Mouse (Mus musculus): ENCODE measurements around the gene Adgra3.

The Adgra3 gene

DNA sequence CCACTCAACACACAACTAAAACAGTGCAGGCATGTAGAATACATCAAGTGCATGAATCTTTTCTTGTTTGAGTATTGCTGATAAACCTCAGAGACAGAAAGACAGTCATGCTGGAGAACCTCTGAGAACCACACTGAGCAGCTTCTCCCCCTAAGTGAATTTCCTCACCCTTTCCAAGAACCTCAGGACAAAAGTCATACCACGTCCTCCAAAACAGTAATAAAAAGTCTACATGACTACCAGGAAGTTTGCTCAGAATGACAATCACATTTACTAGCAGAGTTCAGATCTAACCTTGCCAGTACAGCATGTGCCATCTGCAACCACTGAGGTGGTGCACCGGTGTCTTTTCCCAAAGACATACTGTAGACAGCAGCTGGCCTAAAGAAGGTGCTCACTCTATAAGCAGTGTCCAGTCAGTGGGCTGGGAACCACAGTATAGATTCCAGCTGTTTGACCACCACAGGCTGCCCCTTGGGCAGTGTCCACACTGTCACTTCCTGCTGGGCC lies 27.0 kb downstream of the Adgra3 start:
- DNase-seq (ENCODE audit: low spot score): no peak

- no peak for DNase-seq (ENCODE audit: low spot score)
Measured at GRCm38 (mm10) chr5:50031288-50031687, 27.5 kb downstream of the Adgra3 start.

- no peak for DNase-seq (ENCODE audit: low spot score)
Measured at GRCm38 (mm10) chr5:50029662-50030061, 29.1 kb downstream of the Adgra3 start.

GRCm38 (mm10) chr5:50027561-50027960 lies 31.2 kb downstream of the Adgra3 start:
- DNase-seq (ENCODE audit: low spot score): no peak

- DNase-seq (ENCODE audit: low spot score): no peak
Measured at GRCm38 (mm10) chr5:50027001-50027400, 31.8 kb downstream of the Adgra3 start.

DNA sequence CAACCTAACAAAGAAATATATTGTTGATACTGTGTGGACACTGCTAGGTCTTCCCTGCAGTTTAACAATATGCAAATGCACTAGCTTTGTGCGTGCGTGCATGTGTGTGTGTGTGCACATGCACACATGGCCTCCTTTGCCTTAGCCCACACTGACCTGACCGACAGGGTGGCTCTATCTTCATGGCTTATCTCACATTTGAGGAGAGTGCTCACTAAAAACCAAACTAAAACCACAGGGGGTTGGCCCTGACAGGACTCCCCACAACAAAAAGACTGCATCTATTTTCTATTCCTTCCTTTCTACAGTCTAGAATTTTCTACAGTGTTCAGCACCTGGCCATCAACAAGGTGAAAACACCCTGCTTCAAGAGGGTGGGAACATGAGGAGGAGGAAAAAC lies 32.7 kb downstream of the Adgra3 start:
- DNase-seq (ENCODE audit: low spot score): no peak

DNA sequence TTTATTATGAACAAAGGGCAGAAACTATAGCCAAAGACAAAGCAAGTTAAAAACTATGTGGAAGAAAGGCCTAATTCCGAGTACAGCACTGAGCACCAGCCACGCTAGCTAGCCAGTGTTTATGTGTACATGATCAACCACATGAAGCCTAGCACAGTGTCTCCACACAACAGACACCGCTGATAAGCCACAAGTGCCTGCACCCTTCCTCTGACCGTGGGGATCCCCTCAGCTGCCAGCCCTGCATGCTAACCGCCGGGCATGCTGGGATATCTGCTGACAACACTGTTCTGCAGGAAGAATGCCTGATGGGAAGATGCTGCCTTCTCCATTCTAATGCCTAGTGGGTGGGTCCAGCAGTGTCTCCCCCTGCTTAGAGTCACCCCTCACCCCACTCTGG lies 34.7 kb downstream of the Adgra3 start:
- no peak for DNase-seq (ENCODE audit: low spot score)

GRCm38 (mm10) chr5:50015987-50016587 lies 42.7 kb downstream of the Adgra3 start:
- DNase-seq (ENCODE audit: low spot score): no peak

GRCm38 (mm10) chr5:50015147-50015697 lies 43.6 kb downstream of the Adgra3 start:
- DNase-seq (ENCODE audit: low spot score): no peak

DNA sequence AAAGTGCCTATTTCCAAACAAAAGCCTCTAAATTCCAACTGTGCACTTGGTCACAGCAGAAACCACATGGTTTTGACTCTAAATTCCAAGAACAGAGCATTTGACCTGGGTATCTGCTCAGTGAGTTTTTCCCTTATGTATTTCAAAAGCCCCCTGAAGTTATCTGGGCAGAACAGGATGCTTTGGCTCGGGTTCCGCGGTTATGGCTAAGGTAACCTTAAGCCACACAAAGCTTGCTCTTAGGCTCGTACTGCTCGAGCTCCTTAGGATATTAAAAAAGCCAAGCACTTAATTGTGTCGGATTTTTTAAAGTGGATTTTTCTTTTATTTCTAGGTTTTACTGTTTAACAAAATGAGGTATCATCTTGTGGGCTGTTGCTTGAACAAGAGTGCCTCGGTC lies 44.1 kb downstream of the Adgra3 start:
- DNase-seq (ENCODE audit: low spot score): no peak

- no peak for DNase-seq (ENCODE audit: low spot score)
Measured at GRCm38 (mm10) chr5:50013965-50014364, 44.8 kb downstream of the Adgra3 start.

- DNase-seq (ENCODE audit: low spot score): no peak
Measured at GRCm38 (mm10) chr5:50008841-50009240, 50.0 kb downstream of the Adgra3 start.

DNA sequence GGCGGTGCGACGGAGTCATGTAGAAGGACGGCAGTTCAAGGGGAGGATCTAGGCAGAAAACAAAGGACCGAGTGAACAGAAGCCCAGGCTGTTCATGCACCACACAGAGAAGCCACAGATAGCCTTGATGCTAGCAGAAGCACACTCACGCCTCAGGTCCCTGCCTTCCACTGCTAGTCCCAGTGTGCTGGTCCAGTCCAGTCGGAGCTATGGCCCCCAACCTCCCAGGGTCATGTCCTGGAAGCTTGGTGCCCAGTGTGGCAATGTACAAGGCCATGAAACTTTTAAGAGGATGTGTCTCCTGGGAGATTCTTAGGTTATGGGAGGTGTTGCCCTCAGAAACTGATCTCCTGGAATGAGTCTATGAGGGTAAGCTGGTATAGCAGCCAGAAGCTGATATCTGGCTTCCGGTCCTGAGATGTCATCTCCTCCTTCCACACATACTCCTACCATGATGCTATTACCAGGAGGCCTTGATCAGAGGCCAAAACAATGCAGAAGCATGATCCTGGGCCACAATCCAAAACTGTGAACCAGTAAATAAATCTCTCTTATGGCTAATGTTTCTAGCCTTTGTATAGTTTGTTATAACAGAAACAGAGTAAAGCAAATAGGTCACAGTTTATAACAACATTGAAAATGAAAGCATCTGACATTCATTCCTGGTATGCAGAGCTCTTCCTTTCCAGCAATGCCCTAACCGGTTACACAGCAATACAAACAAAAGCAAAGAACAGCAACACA lies 51.7 kb downstream of the Adgra3 start:
- DNase-seq (ENCODE audit: low spot score): peak; percentile 86

- DNase-seq (ENCODE audit: low spot score): no peak
Measured at GRCm38 (mm10) chr5:50002269-50002668, 56.5 kb downstream of the Adgra3 start.

DNA sequence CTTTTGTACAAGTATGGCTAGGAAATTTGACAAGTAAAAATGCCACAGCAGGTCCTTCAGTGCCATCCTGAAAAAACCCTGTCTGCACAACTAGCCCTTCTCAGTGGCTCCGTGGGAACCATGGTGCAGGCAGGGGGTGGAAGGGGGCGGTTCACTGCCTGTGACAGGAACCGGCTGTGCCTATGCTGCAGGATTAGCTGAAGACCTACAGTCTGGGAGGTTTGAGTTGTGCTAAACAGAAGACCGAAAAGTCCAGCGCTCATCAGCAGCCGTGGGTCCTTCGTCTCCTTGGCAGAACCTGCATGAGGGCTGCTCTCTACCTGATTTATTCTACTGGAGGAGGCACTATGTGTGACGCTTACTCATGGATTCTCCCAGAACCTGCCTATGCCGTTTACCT lies 59.0 kb downstream of the Adgra3 start:
- no peak for DNase-seq (ENCODE audit: low spot score)

DNA sequence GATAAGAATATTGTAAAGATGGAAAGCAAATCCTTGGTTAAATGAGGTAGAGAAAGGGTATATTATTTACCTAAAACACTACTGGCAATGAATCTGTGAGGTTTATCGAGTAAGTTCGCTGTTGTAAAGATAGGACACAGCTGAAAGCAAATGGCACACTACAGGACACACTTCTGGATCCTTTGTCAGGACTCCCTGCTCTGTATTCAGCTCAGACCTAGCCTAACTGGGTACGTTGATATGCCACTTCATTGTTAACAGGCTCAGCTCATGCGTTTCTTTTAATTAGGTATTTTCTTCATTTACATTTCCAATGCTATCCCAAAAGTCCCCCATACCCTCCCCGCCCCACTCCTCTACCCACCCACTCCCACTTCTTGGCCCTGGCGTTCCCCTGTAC lies 61.8 kb downstream of the Adgra3 start:
- no peak for DNase-seq (ENCODE audit: low spot score)

- no peak for DNase-seq (ENCODE audit: low spot score)
Measured at GRCm38 (mm10) chr5:49996457-49996856, 62.3 kb downstream of the Adgra3 start.

- no peak for DNase-seq (ENCODE audit: low spot score)
Measured at GRCm38 (mm10) chr5:49990737-49991323, 68.0 kb downstream of the Adgra3 start.

GRCm38 (mm10) chr5:49988015-49988798 lies 70.6 kb downstream of the Adgra3 start:
- DNase-seq (ENCODE audit: low spot score): no peak

DNA sequence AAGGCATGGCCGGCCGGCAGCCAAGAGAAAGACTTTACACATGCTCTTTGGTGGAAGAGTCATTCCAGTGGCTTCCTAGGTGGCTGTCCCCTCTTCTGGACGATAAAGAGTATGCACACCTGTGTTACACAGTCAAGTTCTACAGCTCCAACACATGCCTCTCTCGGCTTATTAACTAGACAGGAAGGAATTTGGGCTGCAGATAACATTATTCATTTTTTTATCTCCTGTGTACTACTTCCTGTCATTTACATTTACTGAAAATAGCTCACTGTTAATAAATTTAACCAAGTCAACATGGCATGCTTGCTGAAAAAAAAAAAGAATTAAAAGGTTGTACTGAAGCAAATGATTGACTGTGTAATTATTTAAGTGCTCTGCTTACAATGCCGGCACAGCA lies 78.1 kb downstream of the Adgra3 start:
- no peak for DNase-seq (ENCODE audit: low spot score)

GRCm38 (mm10) chr5:49979246-49979645 lies 79.6 kb downstream of the Adgra3 start:
- DNase-seq (ENCODE audit: low spot score): no peak

DNA sequence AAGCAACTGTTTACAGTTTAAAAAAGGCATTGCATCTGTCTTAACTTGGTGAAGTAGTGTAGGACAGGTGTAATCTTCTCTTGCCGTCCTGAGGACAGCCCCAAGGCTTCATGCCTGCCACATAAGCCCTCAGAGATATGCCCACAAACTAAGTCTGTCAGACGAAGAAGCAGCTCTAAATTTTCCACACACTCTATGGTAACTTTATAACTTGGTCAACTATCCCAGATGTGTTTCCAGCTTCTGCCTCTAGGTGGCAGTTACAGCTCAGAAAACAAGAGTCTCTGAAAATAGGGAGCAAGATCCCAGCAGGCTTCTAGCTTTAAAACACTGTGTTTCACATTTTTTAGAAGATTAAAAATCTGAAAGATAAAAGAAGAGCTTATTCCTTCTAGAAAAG lies 82.8 kb downstream of the Adgra3 start:
- peak; percentile 90 for DNase-seq (ENCODE audit: low spot score)
